Mouse (Mus musculus) granulocyte monocyte progenitor cell, adult 5-6 weeks (primary cell): Measurements from ENCODE around the gene Kremen2. TPM values are rescaled to one million over a fixed set of nuclear protein-coding genes. Genes with fewer than 3 reads are reported as not detected.

Experiments
- total RNA-seq, 2 experiments: library from RNA; stranded (forward) in 1 of 2; stranded (reverse) in 1 of 2; fragments of 200-712, 200-1000 nt in 1 of 2; fragments of >200 nt in 1 of 2; fragmentation: Nextera tagmentation in 1 of 2; gene quantifications; 2 replicates each; pipeline ENCODE4 v1.2.3; 2014 to 2017

Kremen2 gene
- total RNA-seq, 2 experiments from 2014 or later: not detected

Other genes starting within 250 kb of the Kremen2 start
- gene Zfp213, start 181.6 kb downstream of the Kremen2 start, total RNA-seq (2014; fragmentation: Nextera tagmentation): 4.9 and 6.9 TPM in 2 replicates
- gene Zfp213, start 181.6 kb downstream of the Kremen2 start, total RNA-seq (2017): 9.7 and 10.7 TPM in 2 replicates
- 1.7 and 2.2 TPM in 2 replicates for gene Zfp13, start 146.3 kb downstream of the Kremen2 start, total RNA-seq (2014; fragmentation: Nextera tagmentation)
- gene Zfp13, start 146.3 kb downstream of the Kremen2 start, total RNA-seq (2017): 0.46 and 0.56 TPM in 2 replicates
- gene Zscan10, start 145.0 kb downstream of the Kremen2 start, total RNA-seq (2014; fragmentation: Nextera tagmentation): not detected in 2 replicates
- gene Zscan10, start 145.0 kb downstream of the Kremen2 start, total RNA-seq (2017): not detected in 2 replicates
- gene Mmp25, start 100.6 kb downstream of the Kremen2 start, total RNA-seq (2014; fragmentation: Nextera tagmentation): not detected in 2 replicates
- gene Mmp25, start 100.6 kb downstream of the Kremen2 start, total RNA-seq (2017): 0.47 and 0.57 TPM in 2 replicates
- not detected in 2 replicates for gene Bicdl2, start 85.3 kb downstream of the Kremen2 start, total RNA-seq (2014; fragmentation: Nextera tagmentation)
- not detected in 2 replicates for gene Bicdl2, start 85.3 kb downstream of the Kremen2 start, total RNA-seq (2017)
- 48.9 and 51.5 TPM in 2 replicates for gene Hcfc1r1, start 72.2 kb downstream of the Kremen2 start, total RNA-seq (2014; fragmentation: Nextera tagmentation)
- gene Hcfc1r1, start 72.2 kb downstream of the Kremen2 start, total RNA-seq (2017): 13.5 and 16.6 TPM in 2 replicates
- gene Thoc6, start 72.0 kb downstream of the Kremen2 start, total RNA-seq (2014; fragmentation: Nextera tagmentation): 49.8 and 50.2 TPM in 2 replicates
- gene Thoc6, start 72.0 kb downstream of the Kremen2 start, total RNA-seq (2017): 37.1 and 39.3 TPM in 2 replicates
- 5.1 and 7.8 TPM in 2 replicates for gene Tnfrsf12a, start 68.4 kb downstream of the Kremen2 start, total RNA-seq (2014; fragmentation: Nextera tagmentation)
- 4.7 and 7.7 TPM in 2 replicates for gene Tnfrsf12a, start 68.4 kb downstream of the Kremen2 start, total RNA-seq (2017)
- 0.67 TPM in 1 of 2 replicates, not detected in the other for gene Cldn6, start 66.6 kb downstream of the Kremen2 start, total RNA-seq (2014; fragmentation: Nextera tagmentation)
- gene Cldn6, start 66.6 kb downstream of the Kremen2 start, total RNA-seq (2017): not detected in 2 replicates
- gene Cldn9, start 61.8 kb downstream of the Kremen2 start, total RNA-seq (2014; fragmentation: Nextera tagmentation): not detected in 2 replicates
- gene Cldn9, start 61.8 kb downstream of the Kremen2 start, total RNA-seq (2017): not detected in 2 replicates
- gene 1520401A03Rik, start 23.1 kb downstream of the Kremen2 start, total RNA-seq (2014; fragmentation: Nextera tagmentation): not detected in 2 replicates
- gene 1520401A03Rik, start 23.1 kb downstream of the Kremen2 start, total RNA-seq (2017): not detected in 2 replicates
- gene Pkmyt1, start 19.5 kb downstream of the Kremen2 start, total RNA-seq (2014; fragmentation: Nextera tagmentation): 63.7 and 86.7 TPM in 2 replicates
- 22.0 and 24.3 TPM in 2 replicates for gene Pkmyt1, start 19.5 kb downstream of the Kremen2 start, total RNA-seq (2017)
- 0.69 and 2.4 TPM in 2 replicates for gene Paqr4, start 5.0 kb downstream of the Kremen2 start, total RNA-seq (2014; fragmentation: Nextera tagmentation)
- gene Paqr4, start 5.0 kb downstream of the Kremen2 start, total RNA-seq (2017): 2.2 and 2.5 TPM in 2 replicates
- 10.3 and 17.5 TPM in 2 replicates for gene Flywch1, start 25.8 kb upstream of the Kremen2 start, total RNA-seq (2014; fragmentation: Nextera tagmentation)
- 15.2 and 22.4 TPM in 2 replicates for gene Flywch1, start 25.8 kb upstream of the Kremen2 start, total RNA-seq (2017)
- 0.80 and 7.2 TPM in 2 replicates for gene Flywch2, start 40.2 kb upstream of the Kremen2 start, total RNA-seq (2014; fragmentation: Nextera tagmentation)
- gene Flywch2, start 40.2 kb upstream of the Kremen2 start, total RNA-seq (2017): 0.30 TPM in 1 of 2 replicates, not detected in the other
- 563 and 623 TPM in 2 replicates for gene Srrm2, start 44.7 kb upstream of the Kremen2 start, total RNA-seq (2014; fragmentation: Nextera tagmentation)
- 126 TPM in 2 replicates for gene Srrm2, start 44.7 kb upstream of the Kremen2 start, total RNA-seq (2017)
- gene Elob, start 83.3 kb upstream of the Kremen2 start, total RNA-seq (2014; fragmentation: Nextera tagmentation): 318 and 455 TPM in 2 replicates
- gene Elob, start 83.3 kb upstream of the Kremen2 start, total RNA-seq (2017): 124 and 129 TPM in 2 replicates
- gene Prss33, start 90.2 kb upstream of the Kremen2 start, total RNA-seq (2014; fragmentation: Nextera tagmentation): not detected in 2 replicates
- gene Prss33, start 90.2 kb upstream of the Kremen2 start, total RNA-seq (2017): not detected in 2 replicates
- not detected in 2 replicates for gene Prss32, start 98.0 kb upstream of the Kremen2 start, total RNA-seq (2014; fragmentation: Nextera tagmentation)
- not detected in 2 replicates for gene Prss32, start 98.0 kb upstream of the Kremen2 start, total RNA-seq (2017)
- not detected in 2 replicates for gene Prss41, start 98.3 kb upstream of the Kremen2 start, total RNA-seq (2014; fragmentation: Nextera tagmentation)
- not detected in 2 replicates for gene Prss41, start 98.3 kb upstream of the Kremen2 start, total RNA-seq (2017)
- not detected in 2 replicates for gene Prss21, start 122.2 kb upstream of the Kremen2 start, total RNA-seq (2014; fragmentation: Nextera tagmentation)
- gene Prss21, start 122.2 kb upstream of the Kremen2 start, total RNA-seq (2017): not detected in 2 replicates
- not detected in 2 replicates for gene Dcpp1, start 135.0 kb upstream of the Kremen2 start, total RNA-seq (2014; fragmentation: Nextera tagmentation)
- not detected in 2 replicates for gene Dcpp1, start 135.0 kb upstream of the Kremen2 start, total RNA-seq (2017)
- gene Dcpp2, start 135.0 kb upstream of the Kremen2 start, total RNA-seq (2014; fragmentation: Nextera tagmentation): not detected in 2 replicates
- not detected in 2 replicates for gene Dcpp2, start 135.0 kb upstream of the Kremen2 start, total RNA-seq (2017)
- gene Dcpp3, start 171.6 kb upstream of the Kremen2 start, total RNA-seq (2014; fragmentation: Nextera tagmentation): not detected in 2 replicates
- gene Dcpp3, start 171.6 kb upstream of the Kremen2 start, total RNA-seq (2017): not detected in 2 replicates
- not detected in 2 replicates for gene Sbp, start 195.8 kb upstream of the Kremen2 start, total RNA-seq (2014; fragmentation: Nextera tagmentation)
- not detected in 2 replicates for gene Sbp, start 195.8 kb upstream of the Kremen2 start, total RNA-seq (2017)
- not detected in 2 replicates for gene Sbpl, start 209.4 kb upstream of the Kremen2 start, total RNA-seq (2014; fragmentation: Nextera tagmentation)
- gene Sbpl, start 209.4 kb upstream of the Kremen2 start, total RNA-seq (2017): not detected in 2 replicates
- not detected in 2 replicates for gene Prss30, start 234.7 kb upstream of the Kremen2 start, total RNA-seq (2014; fragmentation: Nextera tagmentation)
- not detected in 2 replicates for gene Prss30, start 234.7 kb upstream of the Kremen2 start, total RNA-seq (2017)